Mouse (Mus musculus) hindbrain, embryonic 12.5 days (tissue): ENCODE results near the gene Dnah12. TPM values are rescaled to one million over a fixed set of nuclear protein-coding genes. Genes with fewer than 3 reads are reported as not detected.

Experiments
- ATAC-seq: fragments of 200-750 bp; cut with Nextera tagmentation; 2 replicates; pipeline ENCODE4 v1.8.0; 2017; ENCODE audit warnings: moderate TSS enrichment; ENCODE audit not compliant: low FRiP score
- H3K27ac ChIP-seq: fragments of 300-500 bp; sonication (generic); 2 replicates; pipeline ENCODE4 v1.5.1; 2016; ENCODE audit warnings: mild to moderate bottlenecking
- H3K27me3 ChIP-seq: fragments of 300-500 bp; sonication (generic); 2 replicates; pipeline ENCODE4 v1.6.1; 2016; ENCODE audit warnings: mild to moderate bottlenecking
- H3K36me3 ChIP-seq: fragments of 300-500 bp; sonication (generic); 2 replicates; pipeline ENCODE4 v1.6.1; 2016; ENCODE audit warnings: mild to moderate bottlenecking
- H3K4me1 ChIP-seq: fragments of 300-500 bp; sonication (generic); 2 replicates; pipeline ENCODE4 v1.6.1; 2016
- H3K4me2 ChIP-seq: fragments of 300-500 bp; sonication (generic); replicated peaks from 2 replicates; pipeline ENCODE4 v1.6.1; 2016; ENCODE audit warnings: mild to moderate bottlenecking
- H3K4me3 ChIP-seq: fragments of 300-500 bp; sonication (generic); 2 replicates; pipeline ENCODE4 v1.5.1; 2016; ENCODE audit warnings: mild to moderate bottlenecking
- H3K9ac ChIP-seq: fragments of 300-500 bp; sonication (generic); 2 replicates; pipeline ENCODE4 v1.6.1; 2016; ENCODE audit warnings: mild to moderate bottlenecking, moderate library complexity
- H3K9me3 ChIP-seq: fragments of 300-500 bp; sonication (generic); replicated peaks from 2 replicates; pipeline ENCODE4 v1.6.1; 2016; ENCODE audit warnings: mild to moderate bottlenecking
- WGBS: fragments of 180-500 bp; shearing (Covaris S2); methylation state at CpG from one replicate; pipeline ENCODE4 v1.1.7; 2016; 5-methylcytosine and 5-hydroxymethylcytosine counted together
- polyA plus RNA-seq: library from polyadenylated mRNA; unstranded; fragments of >200 nt; fragmentation: Nextera tagmentation; extraction: Ambion mirVana; gene quantifications from 2 replicates; pipeline ENCODE4 v1.2.1, GENCODE M21; 2016

The Dnah12 gene
- polyA plus RNA-seq, 1 experiment from 2014 or later, result 0.08 TPM

- ATAC-seq, result no peak
- no peak overlapping the region for H3K27ac ChIP-seq
- H3K9me3 ChIP-seq, result peaks cover 3% of the 10 kb centered on the region
- 80% methylated on average over 4 of the region's 4 CpGs for WGBS
- no peak overlapping the region for H3K4me3 ChIP-seq
- no peaks in the 10 kb centered on the region for H3K4me1 ChIP-seq
- no peaks in the 10 kb centered on the region for H3K36me3 ChIP-seq
- H3K4me2 ChIP-seq, result no peak overlapping the region
- H3K27me3 ChIP-seq, result no peaks in the 10 kb centered on the region
- H3K9ac ChIP-seq, result no peak overlapping the region
These were observed 75.1 kb downstream of the Dnah12 start for GRCm38 (mm10) chr14:26768195-26768594.

DNA sequence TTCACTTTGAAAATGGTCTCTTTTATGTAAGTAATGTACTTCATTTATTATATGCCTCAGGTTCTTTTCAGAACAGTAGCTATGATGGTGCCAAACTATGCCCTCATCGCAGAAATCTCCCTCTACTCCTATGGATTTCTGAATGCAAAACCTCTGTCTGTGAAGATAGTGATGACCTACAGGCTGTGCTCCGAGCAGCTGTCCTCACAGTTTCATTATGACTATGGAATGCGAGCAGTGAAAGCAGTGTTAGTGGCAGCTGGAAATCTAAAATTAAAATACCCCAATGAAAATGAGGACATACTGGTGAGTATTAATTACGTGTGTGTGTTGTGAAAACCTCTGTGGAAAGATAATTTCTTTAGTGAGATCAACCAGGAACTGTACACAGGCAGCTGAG lies 80.5 kb downstream of the Dnah12 start:
- H3K27me3 ChIP-seq, result no peaks in the 10 kb centered on the region
- no peaks in the 10 kb centered on the region for H3K9me3 ChIP-seq
- no peak overlapping the region for H3K27ac ChIP-seq
- no peaks in the 10 kb centered on the region for H3K36me3 ChIP-seq
- H3K4me1 ChIP-seq, result no peaks in the 10 kb centered on the region
- 86% methylated on average over 4 of the region's 4 CpGs for WGBS
- H3K4me3 ChIP-seq, result no peak overlapping the region
- ATAC-seq, result no peak
- H3K9ac ChIP-seq, result no peak overlapping the region
- H3K4me2 ChIP-seq, result no peak overlapping the region

- no peaks in the 10 kb centered on the region for H3K9me3 ChIP-seq
- WGBS, result 80% methylated on average over 4 of the region's 4 CpGs
- H3K36me3 ChIP-seq, result no peaks in the 10 kb centered on the region
- no peak overlapping the region for H3K4me3 ChIP-seq
- ATAC-seq, result no peak
- H3K9ac ChIP-seq, result no peak overlapping the region
- no peak overlapping the region for H3K27ac ChIP-seq
- no peaks in the 10 kb centered on the region for H3K27me3 ChIP-seq
- H3K4me1 ChIP-seq, result no peaks in the 10 kb centered on the region
- H3K4me2 ChIP-seq, result no peak overlapping the region
These were observed 90.7 kb downstream of the Dnah12 start for GRCm38 (mm10) chr14:26783731-26784130.

DNA sequence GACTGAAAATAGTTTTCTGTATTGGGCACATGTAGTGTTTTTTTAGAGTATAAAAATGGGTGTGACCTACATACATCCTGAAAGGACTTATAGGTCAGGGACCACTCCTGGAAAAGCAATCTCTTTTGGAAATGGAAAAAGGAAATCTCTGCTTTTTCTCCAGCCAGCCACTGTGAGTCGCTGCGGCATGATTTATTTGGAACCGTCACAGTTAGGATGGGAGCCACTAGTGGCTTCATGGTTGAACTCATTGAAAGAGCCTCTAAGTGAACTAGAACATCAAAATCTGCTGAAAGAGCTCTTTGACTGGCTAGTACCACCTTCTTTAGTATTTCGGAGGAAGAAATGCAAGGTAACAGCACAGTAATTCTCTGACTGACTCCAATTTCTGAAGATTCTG lies 92.6 kb downstream of the Dnah12 start:
- WGBS, result 48% methylated on average over 4 of the region's 4 CpGs
- Histone ChIP-seq H3K27me3 (no peaks in the 10 kb centered on the region), H3K9me3 (no peaks in the 10 kb centered on the region), H3K9ac (no peak overlapping the region), H3K27ac (no peak overlapping the region), H3K4me1 (no peaks in the 10 kb centered on the region), H3K4me3 (no peak overlapping the region), H3K36me3 (no peaks in the 10 kb centered on the region), H3K4me2 (no peak overlapping the region)
- no peak for ATAC-seq

DNA sequence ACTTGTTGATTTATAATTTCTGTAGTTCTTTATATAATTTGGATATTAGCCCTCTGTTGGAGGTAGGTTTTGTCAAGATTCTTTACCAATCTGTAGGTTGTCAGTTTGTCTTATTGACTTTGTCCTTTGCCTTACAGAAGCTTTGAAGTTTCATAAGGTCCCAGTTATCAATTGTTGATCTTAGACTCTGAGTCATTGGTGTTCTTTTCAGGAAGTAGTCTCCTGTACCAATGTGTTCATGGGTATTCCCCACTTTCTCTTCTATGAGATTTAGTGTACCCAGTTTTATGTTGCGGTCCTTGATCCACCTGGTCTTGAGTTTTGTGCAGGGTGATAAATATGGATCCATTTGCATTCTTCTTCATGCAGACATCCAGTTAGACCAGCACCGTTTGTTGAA lies 101.4 kb downstream of the Dnah12 start:
- no peak overlapping the region for H3K27ac ChIP-seq
- no peak overlapping the region for H3K9ac ChIP-seq
- H3K27me3 ChIP-seq, result no peaks in the 10 kb centered on the region
- no peaks in the 10 kb centered on the region for H3K4me1 ChIP-seq
- H3K4me2 ChIP-seq, result no peak overlapping the region
- H3K9me3 ChIP-seq, result no peaks in the 10 kb centered on the region
- no peak overlapping the region for H3K4me3 ChIP-seq
- ATAC-seq, result no peak
- 91% methylated on average over 2 of the region's 2 CpGs for WGBS
- H3K36me3 ChIP-seq, result no peaks in the 10 kb centered on the region

DNA sequence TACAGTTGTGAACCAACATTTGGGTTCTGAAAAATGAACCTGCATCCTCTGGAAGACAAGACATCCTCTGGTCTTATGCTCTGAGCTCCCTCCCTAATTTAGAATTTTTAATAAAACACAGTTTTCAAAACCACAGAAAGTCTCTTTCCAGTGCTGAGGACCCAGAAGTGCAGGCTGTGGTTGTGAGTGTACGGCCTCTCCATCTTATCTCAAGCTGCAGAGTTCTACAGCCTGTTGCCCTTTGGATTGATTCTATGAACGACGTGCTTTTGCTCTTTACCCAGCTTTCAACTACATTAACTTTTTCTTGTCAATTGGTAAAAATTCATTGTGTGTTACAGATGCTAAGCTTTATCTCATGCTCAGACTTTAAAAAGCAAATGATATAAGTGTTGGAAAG lies 105.3 kb downstream of the Dnah12 start:
- Histone ChIP-seq H3K4me2 (no peak overlapping the region), H3K4me1 (no peaks in the 10 kb centered on the region), H3K4me3 (no peak overlapping the region), H3K27ac (no peak overlapping the region), H3K9ac (no peak overlapping the region), H3K36me3 (no peaks in the 10 kb centered on the region), H3K9me3 (no peaks in the 10 kb centered on the region), H3K27me3 (no peaks in the 10 kb centered on the region)
- 89% methylated on average over 3 of the region's 3 CpGs for WGBS
- ATAC-seq, result no peak

DNA sequence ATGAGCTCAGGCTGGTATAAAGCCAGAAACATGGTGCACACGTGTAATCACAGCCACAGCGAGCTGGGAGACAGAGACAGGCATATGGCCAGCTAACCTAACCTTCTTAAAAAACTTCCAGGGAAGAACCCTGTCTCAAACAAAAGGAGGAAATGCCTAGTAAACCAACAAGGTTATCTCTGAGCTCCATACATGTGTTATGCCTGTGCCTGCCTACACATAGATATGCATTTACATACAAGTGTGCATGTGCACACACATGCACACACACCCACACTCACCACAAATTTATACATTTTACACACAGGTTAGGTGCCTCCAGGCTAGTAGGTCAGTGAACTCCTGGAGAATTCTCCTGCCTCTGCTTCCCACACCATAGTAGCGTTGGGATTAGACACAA lies 106.2 kb downstream of the Dnah12 start:
- Histone ChIP-seq H3K9ac (no peak overlapping the region), H3K36me3 (no peaks in the 10 kb centered on the region), H3K4me1 (no peaks in the 10 kb centered on the region), H3K4me2 (no peak overlapping the region), H3K27ac (no peak overlapping the region), H3K27me3 (no peaks in the 10 kb centered on the region), H3K9me3 (no peaks in the 10 kb centered on the region), H3K4me3 (no peak overlapping the region)
- 83% methylated on average over 3 of the region's 3 CpGs for WGBS
- ATAC-seq, result no peak

GRCm38 (mm10) chr14:26805500-26805899 lies 112.4 kb downstream of the Dnah12 start:
- H3K27ac ChIP-seq, result no peak overlapping the region
- H3K4me1 ChIP-seq, result no peaks in the 10 kb centered on the region
- H3K36me3 ChIP-seq, result no peaks in the 10 kb centered on the region
- ATAC-seq, result no peak
- H3K9ac ChIP-seq, result no peak overlapping the region
- no peaks in the 10 kb centered on the region for H3K27me3 ChIP-seq
- H3K9me3 ChIP-seq, result no peaks in the 10 kb centered on the region
- H3K4me3 ChIP-seq, result no peak overlapping the region
- WGBS, result 78% methylated on average over 7 of the region's 7 CpGs
- H3K4me2 ChIP-seq, result no peak overlapping the region

DNA sequence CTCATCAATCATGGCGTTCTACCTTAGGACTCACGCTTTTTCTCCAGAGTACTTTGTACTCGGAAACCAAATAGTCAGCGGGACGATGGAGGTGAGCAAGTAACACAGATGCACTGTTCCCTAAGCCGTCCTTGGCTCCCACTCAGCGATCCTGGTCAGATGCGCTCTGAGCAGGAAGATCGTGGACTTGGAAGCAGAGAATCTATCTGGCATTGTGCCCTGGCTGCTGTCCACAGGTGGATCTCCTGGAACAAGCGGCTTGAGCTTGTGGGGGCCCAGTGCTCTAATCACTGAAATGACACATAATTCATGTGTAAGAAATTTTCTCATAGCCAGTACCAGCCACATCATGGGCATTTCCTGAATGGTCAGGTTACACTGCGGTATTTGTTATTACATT lies 119.7 kb downstream of the Dnah12 start:
- Histone ChIP-seq H3K36me3 (no peaks in the 10 kb centered on the region), H3K4me3 (no peak overlapping the region), H3K4me1 (no peaks in the 10 kb centered on the region), H3K27ac (no peak overlapping the region), H3K4me2 (no peak overlapping the region), H3K9me3 (no peaks in the 10 kb centered on the region), H3K27me3 (no peaks in the 10 kb centered on the region), H3K9ac (no peak overlapping the region)
- WGBS, result 89% methylated on average over 11 of the region's 11 CpGs
- ATAC-seq, result no peak

GRCm38 (mm10) chr14:26813871-26814270 lies 120.8 kb downstream of the Dnah12 start:
- Histone ChIP-seq H3K9ac (no peak overlapping the region), H3K27me3 (no peaks in the 10 kb centered on the region), H3K4me2 (no peak overlapping the region), H3K9me3 (no peaks in the 10 kb centered on the region), H3K36me3 (no peaks in the 10 kb centered on the region), H3K27ac (no peak overlapping the region), H3K4me3 (no peak overlapping the region), H3K4me1 (no peaks in the 10 kb centered on the region)
- ATAC-seq, result no peak
- 96% methylated on average over 2 of the region's 2 CpGs for WGBS

DNA sequence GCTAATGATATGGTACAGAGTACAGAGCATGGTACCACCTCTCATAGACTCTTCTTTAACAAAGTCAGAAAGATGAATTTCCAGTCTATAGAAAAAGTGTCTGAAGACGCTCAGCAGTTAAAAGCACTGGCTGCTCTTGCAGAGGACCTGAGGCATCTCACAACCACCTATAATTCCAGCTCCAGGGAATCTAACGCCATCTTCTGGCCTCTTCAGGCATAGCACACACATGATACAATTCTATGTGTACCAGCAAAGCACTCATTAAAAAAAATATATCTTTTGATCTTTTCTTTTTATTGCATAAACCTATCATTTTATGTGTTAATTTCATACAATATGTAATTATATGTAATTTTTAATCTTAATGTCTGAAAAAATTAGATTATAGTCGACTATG lies 121.8 kb downstream of the Dnah12 start:
- Histone ChIP-seq H3K9ac (no peak overlapping the region), H3K27me3 (no peaks in the 10 kb centered on the region), H3K4me2 (no peak overlapping the region), H3K27ac (no peak overlapping the region), H3K4me1 (no peaks in the 10 kb centered on the region), H3K9me3 (no peaks in the 10 kb centered on the region), H3K36me3 (no peaks in the 10 kb centered on the region), H3K4me3 (no peak overlapping the region)
- 54% methylated on average over 3 of the region's 3 CpGs for WGBS
- ATAC-seq, result no peak

GRCm38 (mm10) chr14:26816785-26817184 lies 123.7 kb downstream of the Dnah12 start:
- no peak for ATAC-seq
- no peak overlapping the region for H3K27ac ChIP-seq
- no peaks in the 10 kb centered on the region for H3K9me3 ChIP-seq
- H3K4me1 ChIP-seq, result no peaks in the 10 kb centered on the region
- no peaks in the 10 kb centered on the region for H3K36me3 ChIP-seq
- no peak overlapping the region for H3K4me2 ChIP-seq
- H3K9ac ChIP-seq, result no peak overlapping the region
- 78% methylated on average over 4 of the region's 4 CpGs for WGBS
- no peaks in the 10 kb centered on the region for H3K27me3 ChIP-seq
- no peak overlapping the region for H3K4me3 ChIP-seq

DNA sequence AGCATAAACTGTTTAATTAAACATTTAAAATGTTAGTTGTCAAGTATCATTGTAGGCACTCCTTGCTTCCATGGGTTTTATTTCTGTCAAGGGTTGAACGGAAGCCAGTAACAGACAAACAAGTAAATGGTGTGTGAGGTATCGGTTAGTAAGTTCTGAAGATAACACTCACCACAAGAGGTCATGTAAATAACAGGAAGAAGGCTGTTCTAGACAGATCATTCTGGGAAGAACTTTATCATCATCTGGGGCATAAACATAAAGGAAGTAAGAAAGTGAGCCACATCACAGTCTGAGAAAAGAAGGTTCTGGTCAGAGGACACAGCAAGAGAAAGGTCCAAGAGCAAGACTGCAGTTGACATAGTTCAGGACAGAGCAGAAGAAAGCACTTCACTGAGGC lies 132.9 kb downstream of the Dnah12 start:
- Histone ChIP-seq H3K4me3 (no peak overlapping the region), H3K27ac (no peak overlapping the region), H3K4me1 (no peaks in the 10 kb centered on the region), H3K4me2 (no peak overlapping the region), H3K27me3 (no peaks in the 10 kb centered on the region), H3K9ac (no peak overlapping the region), H3K36me3 (no peaks in the 10 kb centered on the region), H3K9me3 (no peaks in the 10 kb centered on the region)
- no peak for ATAC-seq
- WGBS, result 94% methylated on average over 2 of the region's 2 CpGs

DNA sequence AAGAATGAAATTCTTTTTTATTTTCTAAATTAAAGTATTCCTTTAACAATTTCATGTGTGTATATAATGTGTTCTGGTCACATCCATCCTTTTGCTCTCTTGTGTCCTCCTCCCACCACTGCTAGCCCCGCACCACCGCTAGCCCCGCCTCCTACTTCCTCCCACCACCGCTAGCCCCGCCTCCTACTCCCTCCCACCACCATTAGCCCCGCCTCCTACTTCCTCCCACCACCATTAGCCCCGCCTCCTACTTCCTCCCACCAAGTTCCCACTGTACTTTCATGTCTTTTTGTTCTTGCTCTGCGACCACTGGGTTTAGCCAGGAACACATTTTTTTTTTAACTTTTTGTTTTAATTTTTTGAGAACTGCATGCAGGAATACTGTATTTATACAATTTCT lies 160.0 kb downstream of the Dnah12 start:
- Histone ChIP-seq H3K4me1 (no peaks in the 10 kb centered on the region), H3K36me3 (no peaks in the 10 kb centered on the region), H3K4me3 (no peak overlapping the region), H3K9ac (no peak overlapping the region), H3K27me3 (no peaks in the 10 kb centered on the region), H3K9me3 (no peaks in the 10 kb centered on the region), H3K4me2 (no peak overlapping the region), H3K27ac (no peak overlapping the region)
- no peak for ATAC-seq
- 73% methylated on average over 8 of the region's 8 CpGs for WGBS
